Mouse (Mus musculus): ENCODE measurements around the gene Morn3.

Gene Morn3

DNA sequence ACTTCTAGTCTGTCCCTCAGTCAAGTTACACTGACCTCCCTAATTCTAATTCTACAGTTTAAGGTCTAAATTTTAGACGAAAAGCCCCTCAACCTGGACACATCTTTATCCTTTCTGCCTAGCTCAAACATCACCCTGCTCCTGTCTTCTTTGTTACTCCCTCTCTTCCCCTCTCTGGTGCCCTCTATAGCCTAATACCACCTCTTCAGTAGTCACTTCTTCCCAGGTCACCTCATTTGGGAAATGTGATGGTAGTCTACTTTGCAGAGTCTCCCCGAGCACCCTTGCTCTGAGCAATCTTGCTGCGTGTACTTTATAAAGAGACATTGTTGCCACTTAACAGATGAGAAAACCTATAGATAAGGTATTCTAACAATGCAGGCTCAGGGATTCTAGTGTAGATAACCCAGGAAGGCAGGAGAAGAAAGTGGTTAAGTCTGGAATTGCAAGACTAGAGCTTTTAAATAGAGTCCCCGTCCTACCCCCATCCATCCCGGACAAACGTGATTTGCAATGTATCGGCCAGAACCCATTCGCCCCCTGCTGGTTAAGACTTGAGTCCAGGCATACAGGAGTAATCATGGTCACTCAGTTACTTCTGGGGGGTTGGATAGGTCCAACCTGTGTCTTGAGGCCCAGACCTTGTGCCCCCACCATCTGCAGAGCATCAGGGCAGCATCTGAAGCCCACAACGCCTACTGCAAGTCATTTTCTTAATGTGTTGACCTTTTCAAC, 1.1 kb downstream of the Morn3 start:
- peak; percentile 79 for DNase-seq (ENCODE audit: low read depth, low spot score)
- no peaks in the 10 kb centered on the region for H3K36me3 ChIP-seq (ENCODE audit: control insufficient read depth, insufficient read depth, low read length, poor library complexity, severe bottlenecking)
- no peaks in the 10 kb centered on the region for H3K27me3 ChIP-seq (ENCODE audit: control insufficient read depth, insufficient read depth, low read length, poor library complexity, severe bottlenecking)

DNA sequence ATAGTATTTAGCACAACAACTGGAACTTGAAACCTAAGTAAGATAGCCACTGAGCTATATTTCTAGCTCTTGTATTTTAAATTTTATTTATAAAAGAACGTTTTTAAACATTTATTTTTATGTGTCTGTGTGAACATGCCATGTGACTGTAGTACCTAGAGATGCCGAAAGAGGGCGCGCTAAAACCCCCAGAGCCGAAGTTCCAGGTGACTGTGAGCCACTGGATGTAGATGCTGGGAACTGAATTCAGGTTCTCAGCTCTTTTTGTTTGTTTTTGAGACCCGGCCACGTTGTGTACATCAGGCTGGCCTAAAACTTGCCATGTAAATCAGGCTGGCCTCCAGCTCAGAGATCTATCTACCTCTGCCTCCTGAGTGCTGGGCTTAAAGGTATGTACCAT, 3.0 kb downstream of the Morn3 start:
- peak; percentile 71 for DNase-seq (ENCODE audit: low read depth, low spot score)
- Histone ChIP-seq H3K36me3 (ENCODE audit: control insufficient read depth, insufficient read depth, low read length, poor library complexity, severe bottlenecking) (no peaks in the 10 kb centered on the region), H3K27me3 (ENCODE audit: control insufficient read depth, insufficient read depth, low read length, poor library complexity, severe bottlenecking) (no peaks in the 10 kb centered on the region)

DNA sequence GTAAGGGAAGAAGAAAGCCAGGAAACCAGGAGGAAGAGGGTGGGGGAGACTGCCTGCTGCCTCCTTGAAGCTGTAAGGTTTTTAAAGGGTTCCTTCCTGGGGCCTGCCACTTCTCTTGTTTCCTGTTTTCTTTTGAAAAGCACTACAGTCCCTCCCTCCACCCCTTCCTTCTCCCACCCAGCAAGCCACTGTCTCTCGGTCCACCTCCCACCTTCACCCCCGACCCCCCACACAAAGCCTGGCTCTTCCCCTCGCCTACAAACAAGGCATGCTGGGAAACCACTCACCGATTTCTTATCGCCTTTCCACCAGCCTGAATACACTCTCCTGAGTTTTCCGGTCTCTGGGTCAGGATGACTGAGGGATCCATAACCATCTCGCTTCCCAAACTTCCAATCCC, 6.0 kb downstream of the Morn3 start:
- Histone ChIP-seq H3K36me3 (ENCODE audit: control insufficient read depth, insufficient read depth, low read length, poor library complexity, severe bottlenecking) (no peaks in the 10 kb centered on the region), H3K27me3 (ENCODE audit: control insufficient read depth, insufficient read depth, low read length, poor library complexity, severe bottlenecking) (no peaks in the 10 kb centered on the region)
- no peak for DNase-seq (ENCODE audit: low read depth, low spot score)

DNA sequence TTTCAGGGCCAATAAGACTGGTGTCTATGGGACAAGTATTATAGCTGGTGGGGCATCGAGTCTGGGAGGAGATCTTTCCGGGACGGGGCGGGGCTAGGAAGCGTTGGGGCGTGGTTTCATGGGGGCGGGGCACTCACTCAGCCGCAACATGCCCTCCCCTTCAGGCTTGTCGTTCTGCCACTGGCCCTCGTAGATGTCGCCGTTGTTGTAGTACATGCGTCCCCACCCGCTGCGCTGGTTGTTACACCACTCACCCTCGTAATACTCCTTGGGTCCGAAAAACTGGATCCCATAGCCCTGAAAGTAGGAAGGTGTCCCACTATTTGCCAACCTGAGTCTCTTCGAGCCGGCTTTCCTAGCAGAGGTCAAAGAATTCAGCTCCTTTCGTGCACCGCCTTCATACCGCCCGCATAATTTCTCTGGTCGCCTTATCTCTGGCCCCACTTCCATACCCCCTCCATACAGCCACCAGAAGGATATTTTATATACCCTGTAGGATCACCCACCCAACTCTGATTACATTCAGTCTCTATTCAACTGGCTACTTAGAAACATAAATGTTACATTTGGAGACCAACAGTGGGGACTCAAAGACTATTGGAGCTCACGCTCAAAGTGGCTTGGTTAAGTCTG, 7.6 kb downstream of the Morn3 start:
- no peaks in the 10 kb centered on the region for H3K36me3 ChIP-seq (ENCODE audit: control insufficient read depth, insufficient read depth, low read length, poor library complexity, severe bottlenecking)

DNA sequence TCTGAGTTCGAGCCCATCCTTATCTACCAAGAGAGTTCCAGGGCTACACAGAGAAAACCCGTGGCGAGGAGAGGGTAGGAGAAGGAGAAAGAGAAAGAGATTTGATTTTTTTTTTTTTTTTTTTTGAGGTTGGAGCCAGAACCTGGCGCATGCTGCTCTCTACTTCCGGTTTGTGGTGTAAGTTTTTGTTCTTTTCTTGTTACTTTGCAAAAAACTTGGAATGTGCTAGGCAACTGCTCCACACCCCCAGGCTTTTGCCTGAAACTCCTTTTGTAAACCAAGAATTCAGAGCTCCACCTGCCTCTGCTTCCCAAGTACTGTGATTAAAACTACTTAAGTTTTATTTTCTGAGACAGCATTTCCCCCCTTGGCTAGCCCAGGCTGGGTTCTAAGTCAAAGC, 8.7 kb downstream of the Morn3 start:
- no peaks in the 10 kb centered on the region for H3K27me3 ChIP-seq (ENCODE audit: control insufficient read depth, insufficient read depth, low read length, poor library complexity, severe bottlenecking)
- H3K36me3 ChIP-seq (ENCODE audit: control insufficient read depth, insufficient read depth, low read length, poor library complexity, severe bottlenecking), result no peaks in the 10 kb centered on the region
- no peak for DNase-seq (ENCODE audit: low read depth, low spot score)

More for the DNA sequence above, 7.6 kb downstream of the Morn3 start:
- peak; percentile 88 for DNase-seq (ENCODE audit: low read depth, low spot score)
- no peaks in the 10 kb centered on the region for H3K27me3 ChIP-seq (ENCODE audit: control insufficient read depth, insufficient read depth, low read length, poor library complexity, severe bottlenecking)

DNA sequence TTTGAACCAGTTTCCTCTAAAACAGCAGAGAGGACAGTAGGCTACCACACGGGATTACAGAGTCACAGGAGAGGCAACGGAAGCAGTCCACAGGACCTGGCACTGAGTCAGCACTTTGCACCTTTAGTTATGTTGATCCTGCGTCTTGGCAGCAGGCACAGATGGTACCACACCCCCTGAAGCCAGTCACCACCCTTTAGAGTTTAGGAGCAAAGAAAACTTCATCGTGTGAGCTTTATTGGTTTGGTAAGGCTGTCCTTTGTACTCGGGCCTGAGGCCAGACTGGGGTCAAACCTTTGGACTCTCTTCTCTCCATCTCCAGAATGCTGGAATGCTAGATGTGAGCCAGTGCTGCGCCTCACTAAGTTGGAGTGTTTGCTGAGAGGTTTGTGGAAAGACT, 11.3 kb downstream of the Morn3 start:
- Histone ChIP-seq H3K36me3 (ENCODE audit: control insufficient read depth, insufficient read depth, low read length, poor library complexity, severe bottlenecking) (no peaks in the 10 kb centered on the region; the same call in 1 of the 2 replicates), H3K27me3 (ENCODE audit: control insufficient read depth, insufficient read depth, low read length, poor library complexity, severe bottlenecking) (no peaks in the 10 kb centered on the region)
- DNase-seq (ENCODE audit: low read depth, low spot score), result no peak

DNA sequence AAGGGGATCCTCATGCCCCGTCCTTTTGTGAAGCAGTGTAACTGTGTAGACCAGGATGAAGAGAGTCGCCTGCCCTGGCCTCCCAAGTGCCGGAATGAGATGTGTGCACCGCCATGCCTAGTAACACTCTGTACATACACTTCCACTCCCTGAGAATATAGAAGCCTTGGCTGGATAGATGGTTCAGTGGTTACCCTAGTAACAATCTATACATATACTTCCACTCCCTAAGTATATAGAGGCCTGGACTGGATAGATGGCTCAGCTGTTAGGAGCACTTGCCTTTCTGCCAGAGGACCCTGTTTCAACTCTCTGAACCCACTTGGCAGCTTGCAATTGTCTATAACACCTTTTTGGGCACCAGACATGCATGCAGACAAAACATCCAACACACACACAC, 11.7 kb downstream of the Morn3 start:
- DNase-seq (ENCODE audit: low read depth, low spot score), result no peak
- no peaks in the 10 kb centered on the region; the same call in 1 of the 2 replicates for H3K36me3 ChIP-seq (ENCODE audit: control insufficient read depth, insufficient read depth, low read length, poor library complexity, severe bottlenecking)
- no peaks in the 10 kb centered on the region for H3K27me3 ChIP-seq (ENCODE audit: control insufficient read depth, insufficient read depth, low read length, poor library complexity, severe bottlenecking)

DNA sequence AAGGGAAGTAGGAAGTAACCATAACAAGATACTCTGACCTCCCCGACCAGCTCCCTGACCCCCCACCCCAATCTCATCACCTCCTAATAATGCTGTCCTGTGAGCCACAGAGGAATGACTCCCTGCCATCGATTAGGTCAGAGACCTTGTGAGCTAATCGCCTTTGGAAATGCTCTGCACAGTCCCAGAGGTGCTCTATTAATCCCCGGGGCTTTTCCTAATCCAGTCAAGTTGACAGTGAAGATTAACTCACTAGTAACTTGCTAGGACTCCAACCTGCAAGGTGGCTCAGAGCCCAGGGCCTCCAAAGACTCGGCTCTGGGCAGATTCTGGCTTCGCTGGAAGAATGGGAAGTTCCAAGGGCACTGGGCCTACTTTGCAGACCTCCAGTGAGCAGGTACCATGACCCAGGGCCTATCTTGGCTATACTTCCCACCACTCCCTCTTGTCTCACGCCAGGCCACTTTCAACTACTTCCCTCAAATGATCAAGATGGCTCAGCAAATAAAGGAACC, 13.1 kb downstream of the Morn3 start:
- no peak for DNase-seq (ENCODE audit: low read depth, low spot score)
- no peaks in the 10 kb centered on the region for H3K27me3 ChIP-seq (ENCODE audit: control insufficient read depth, insufficient read depth, low read length, poor library complexity, severe bottlenecking)
- H3K36me3 ChIP-seq (ENCODE audit: control insufficient read depth, insufficient read depth, low read length, poor library complexity, severe bottlenecking), result no peaks in the 10 kb centered on the region; the same call in none of the 2 replicates

DNA sequence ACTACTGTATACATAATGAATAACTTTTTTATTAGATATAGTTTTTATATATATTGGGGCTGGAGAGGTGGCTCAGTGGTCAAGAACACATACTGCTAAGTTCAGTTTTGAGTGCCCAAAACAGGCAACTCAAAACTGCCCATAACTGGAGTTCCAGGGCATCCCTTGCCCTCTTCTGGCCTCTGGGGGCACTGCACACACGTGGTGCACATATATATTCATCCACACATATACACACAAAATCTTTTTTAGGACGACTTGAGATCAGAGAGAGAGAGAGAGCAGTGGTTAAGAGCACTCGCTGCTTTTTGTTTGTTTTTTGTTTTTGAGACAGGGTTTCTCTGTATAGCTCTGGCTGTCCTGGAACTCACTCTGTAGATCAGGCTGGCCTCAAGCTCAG, 15.5 kb downstream of the Morn3 start:
- Histone ChIP-seq H3K27me3 (ENCODE audit: control insufficient read depth, insufficient read depth, low read length, poor library complexity, severe bottlenecking) (no peaks in the 10 kb centered on the region), H3K36me3 (ENCODE audit: control insufficient read depth, insufficient read depth, low read length, poor library complexity, severe bottlenecking) (no peaks in the 10 kb centered on the region; the same call in none of the 2 replicates)
- no peak for DNase-seq (ENCODE audit: low read depth, low spot score)

DNA sequence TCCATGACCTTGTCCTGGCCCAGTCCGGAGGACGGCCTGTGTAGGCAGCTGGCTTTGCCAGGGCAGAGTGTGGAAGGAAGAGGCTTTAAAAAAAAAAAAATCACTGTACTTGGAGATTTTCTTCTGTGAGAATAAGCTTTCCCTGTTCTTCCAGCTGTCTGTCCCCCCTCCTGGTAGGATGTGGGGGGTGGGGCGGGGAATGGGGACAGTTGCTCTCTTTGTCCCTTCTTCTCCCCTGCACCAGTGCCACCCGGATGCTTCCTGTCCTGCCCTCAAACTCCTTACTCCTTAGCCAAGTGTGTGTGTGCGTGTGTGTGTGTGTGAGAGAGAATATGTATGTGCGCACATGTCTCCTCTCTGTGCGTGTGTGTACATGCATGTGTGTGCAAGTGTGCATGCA, 17.1 kb downstream of the Morn3 start:
- no peak for DNase-seq (ENCODE audit: low read depth, low spot score)
- no peaks in the 10 kb centered on the region; the same call in none of the 2 replicates for H3K36me3 ChIP-seq (ENCODE audit: control insufficient read depth, insufficient read depth, low read length, poor library complexity, severe bottlenecking)

DNA sequence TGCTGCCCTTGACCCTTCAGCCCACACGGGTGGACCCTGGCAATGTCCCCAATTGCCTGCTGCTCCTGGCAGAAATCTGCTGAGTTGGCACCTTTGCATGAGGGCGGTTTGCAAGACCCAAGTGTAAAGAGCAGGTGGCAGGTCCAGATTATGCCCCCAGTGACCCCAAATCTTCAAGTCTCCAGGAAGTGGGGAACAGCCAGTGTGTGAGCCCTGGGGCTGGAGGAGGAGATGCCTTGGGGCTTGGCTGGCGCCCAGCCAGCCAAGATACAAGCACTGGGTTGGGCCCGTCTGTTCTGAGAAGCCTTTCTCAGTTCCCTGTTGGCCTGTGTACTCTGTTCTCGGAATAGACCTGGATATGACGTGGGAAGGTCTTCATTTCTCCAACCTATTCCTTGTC, 19.4 kb downstream of the Morn3 start:
- H3K27me3 ChIP-seq (ENCODE audit: control insufficient read depth, insufficient read depth, low read length, poor library complexity, severe bottlenecking), result no peaks in the 10 kb centered on the region
- no peaks in the 10 kb centered on the region; the same call in none of the 2 replicates for H3K36me3 ChIP-seq (ENCODE audit: control insufficient read depth, insufficient read depth, low read length, poor library complexity, severe bottlenecking)
- no peak for DNase-seq (ENCODE audit: low read depth, low spot score)

More for the DNA sequence above, 17.1 kb downstream of the Morn3 start:
- H3K27me3 ChIP-seq (ENCODE audit: control insufficient read depth, insufficient read depth, low read length, poor library complexity, severe bottlenecking), result no peaks in the 10 kb centered on the region

DNA sequence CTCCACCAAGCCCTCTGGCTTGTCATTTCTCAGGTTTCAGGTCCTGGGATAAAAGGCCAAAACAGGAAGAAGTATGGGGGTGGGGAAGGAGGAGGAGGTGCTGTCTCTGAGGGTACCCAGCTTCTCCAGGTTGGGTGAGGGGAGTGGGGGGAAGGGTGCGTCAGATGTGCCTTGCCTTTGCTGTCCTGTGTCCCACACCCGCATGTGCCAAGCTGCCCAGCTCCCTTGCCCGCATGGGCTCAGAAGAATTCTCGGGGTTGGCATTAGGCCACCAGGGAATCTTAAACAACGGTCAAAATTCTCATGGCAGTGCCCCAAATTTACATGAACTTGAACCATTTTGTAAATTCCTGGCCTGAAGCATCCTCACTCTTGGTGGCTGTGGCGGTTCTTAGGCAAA, 20.4 kb downstream of the Morn3 start:
- no peaks in the 10 kb centered on the region; the same call in none of the 2 replicates for H3K36me3 ChIP-seq (ENCODE audit: control insufficient read depth, insufficient read depth, low read length, poor library complexity, severe bottlenecking)
- DNase-seq (ENCODE audit: low read depth, low spot score), result no peak
- H3K27me3 ChIP-seq (ENCODE audit: control insufficient read depth, insufficient read depth, low read length, poor library complexity, severe bottlenecking), result no peaks in the 10 kb centered on the region

DNA sequence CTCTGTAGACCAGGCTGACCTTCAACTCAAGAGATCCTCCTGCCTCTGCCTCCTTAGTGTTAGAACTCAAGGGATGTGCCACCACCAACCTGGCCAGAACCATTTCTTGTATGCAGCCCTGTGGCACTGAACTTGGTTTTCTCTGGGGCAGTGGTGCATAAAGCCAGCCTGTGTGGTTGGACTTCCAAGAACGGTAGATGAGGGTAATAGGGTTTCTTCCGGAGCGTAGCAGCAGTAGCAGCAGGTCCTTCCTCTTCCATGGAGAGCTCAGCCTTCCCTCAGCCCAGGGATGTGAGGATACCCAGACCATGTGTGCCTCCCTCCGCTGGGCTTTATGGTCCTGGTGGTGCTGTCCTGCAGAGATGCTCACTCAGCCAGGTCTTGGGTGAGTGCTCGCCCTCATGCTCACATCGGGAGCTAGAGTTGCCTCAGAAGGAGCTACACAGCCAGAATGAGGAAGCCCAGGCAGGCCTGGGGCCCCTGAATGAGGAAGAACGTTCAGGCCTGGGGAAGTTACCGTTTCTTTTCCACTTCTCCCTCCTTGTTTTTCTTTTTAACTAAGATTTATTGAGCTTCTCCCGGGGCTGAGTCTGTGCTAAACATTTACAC, 21.7 kb downstream of the Morn3 start:
- H3K36me3 ChIP-seq (ENCODE audit: control insufficient read depth, insufficient read depth, low read length, poor library complexity, severe bottlenecking), result no peaks in the 10 kb centered on the region; the same call in none of the 2 replicates
- no peaks in the 10 kb centered on the region for H3K27me3 ChIP-seq (ENCODE audit: control insufficient read depth, insufficient read depth, low read length, poor library complexity, severe bottlenecking)
- DNase-seq (ENCODE audit: low read depth, low spot score), result peak; percentile 70

DNA sequence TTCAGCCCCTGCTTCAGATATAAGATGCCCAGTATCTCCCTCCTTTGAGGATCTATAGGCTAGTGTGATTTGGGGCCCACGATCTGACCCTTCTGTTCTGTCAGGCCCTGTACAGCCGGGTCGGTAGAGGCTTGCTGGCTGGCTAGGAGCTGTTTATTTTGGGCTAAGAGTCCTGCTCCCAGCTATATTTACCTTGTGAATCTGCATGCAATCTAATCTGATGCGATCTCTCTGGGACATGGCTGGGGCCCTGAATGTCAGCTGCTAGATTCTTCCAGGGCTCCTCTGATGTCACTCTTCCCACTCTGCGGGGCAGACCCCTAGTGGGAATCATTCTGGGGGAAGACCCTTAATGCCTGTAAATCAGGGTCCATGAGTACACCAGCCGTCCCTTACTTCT, 22.5 kb downstream of the Morn3 start:
- H3K27me3 ChIP-seq (ENCODE audit: control insufficient read depth, insufficient read depth, low read length, poor library complexity, severe bottlenecking), result no peaks in the 10 kb centered on the region
- H3K36me3 ChIP-seq (ENCODE audit: control insufficient read depth, insufficient read depth, low read length, poor library complexity, severe bottlenecking), result no peaks in the 10 kb centered on the region
- DNase-seq (ENCODE audit: low read depth, low spot score), result no peak

DNA sequence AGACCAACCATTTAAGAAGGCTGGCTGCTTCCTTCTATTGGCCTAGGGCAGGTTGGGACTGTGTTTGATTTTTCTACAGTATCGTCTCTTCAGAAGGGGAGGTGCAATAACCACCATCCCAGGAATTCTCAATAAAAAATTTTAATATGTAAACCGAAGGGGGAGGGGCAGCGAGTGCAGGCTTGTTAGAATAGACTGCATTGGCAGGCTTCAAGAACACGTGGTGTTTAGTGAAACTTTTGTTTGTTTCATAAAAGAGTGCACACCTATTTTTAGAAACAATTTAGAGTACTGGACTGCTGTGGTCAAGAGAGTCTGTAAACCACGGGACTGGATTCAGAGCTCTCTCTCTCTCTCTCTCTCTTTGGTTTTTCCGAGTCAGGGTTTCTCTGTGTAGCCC, 23.8 kb downstream of the Morn3 start:
- H3K27me3 ChIP-seq (ENCODE audit: control insufficient read depth, insufficient read depth, low read length, poor library complexity, severe bottlenecking), result no peaks in the 10 kb centered on the region
- H3K36me3 ChIP-seq (ENCODE audit: control insufficient read depth, insufficient read depth, low read length, poor library complexity, severe bottlenecking), result no peaks in the 10 kb centered on the region
- DNase-seq (ENCODE audit: low read depth, low spot score), result no peak
